12 mouse cellular contexts compared by ENCODE assay signal in the genomic region with DNA sequence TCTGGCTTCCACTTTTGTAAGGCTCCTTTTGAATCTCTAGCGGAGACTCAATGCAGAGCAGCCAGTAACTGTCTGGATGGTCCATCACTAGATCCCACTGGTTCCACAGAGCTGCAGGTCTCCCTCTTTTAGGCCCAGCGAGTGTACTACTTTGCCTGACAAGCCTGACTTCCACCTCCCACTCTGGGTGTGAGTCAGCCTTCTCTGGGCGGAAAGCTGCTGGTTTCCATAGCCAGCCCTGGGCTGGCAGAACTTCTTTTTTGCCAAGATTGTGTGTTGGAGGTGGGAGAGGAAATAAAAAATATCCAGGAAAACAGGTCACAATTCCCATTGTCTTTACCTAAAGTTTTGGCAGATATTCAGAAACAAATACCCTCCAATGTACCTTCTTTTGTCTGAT. TPM values are rescaled to one million over a fixed set of nuclear protein-coding genes. Genes with fewer than 3 reads are reported as not detected.
A peak's percentile ranks its signal among the peaks of the same experiment; 100 is the strongest.
DNase-seq lines count a peak whose midpoint lies in the region; ATAC-seq and TF ChIP-seq lines count a peak whose summit lies in the region.
"Had no signal": no experiment of that assay in that cellular context is flagged by ENCODE, and none has a peak within 500 bp of the region (broad histone marks: within the 10 kb centered on the region; RNA-seq: fewer than 3 reads in every experiment).

No protein-coding gene starts in this region.

- no peak overlapping the region for H3K4me2 ChIP-seq in midbrain, postnatal 0 days (ENCODE audit: low read depth, low read length, poor library complexity, severe bottlenecking)
- no peak overlapping the region for H3K4me2 ChIP-seq in forebrain, embryonic 12.5 days
- H3K4me2 ChIP-seq: limb, embryonic 12.5 days had no signal

- H3K36me3 ChIP-seq in midbrain, postnatal 0 days (ENCODE audit: insufficient read depth, low read length): no peaks in the 10 kb centered on the region
- H3K36me3 ChIP-seq in forebrain, embryonic 12.5 days (replicated peaks): no peaks in the 10 kb centered on the region
- H3K36me3 ChIP-seq: limb, embryonic 12.5 days had no signal

- no peak for DNase-seq in frontal cortex, postnatal 14 days (ENCODE audit: low spot score in 2 of 2)
- peak; percentile 38 for DNase-seq in left cerebral cortex, adult 11 months (ENCODE audit: low spot score)
- no peak for DNase-seq in left cerebral cortex, postnatal 4 days
- DNase-seq in fibroblast of lung, adult 2 months (ENCODE audit: low read depth): peak; percentile 26
- DNase-seq in left cerebral cortex, postnatal 25 days (ENCODE audit: low spot score in 2 of 2): peak; percentile 51 to 90
- no peak for DNase-seq in midbrain, postnatal 0 days (ENCODE audit: low spot score)
- DNase-seq: cerebellum, adult 9-11 months had no signal

- no peaks in the 10 kb centered on the region for H3K9me3 ChIP-seq in midbrain, postnatal 0 days (ENCODE audit: low read length)
- no peaks in the 10 kb centered on the region for H3K9me3 ChIP-seq in forebrain, embryonic 12.5 days
- H3K9me3 ChIP-seq: limb, embryonic 12.5 days had no signal

- no peaks in the 10 kb centered on the region for H3K27me3 ChIP-seq in midbrain, postnatal 0 days (ENCODE audit: insufficient read depth, low read length)
- no peaks in the 10 kb centered on the region for H3K27me3 ChIP-seq in forebrain, embryonic 12.5 days
- H3K27me3 ChIP-seq: limb, embryonic 12.5 days had no signal

- ATAC-seq in frontal cortex, adult (ENCODE audit: low TSS enrichment): peak; percentile 99
- ATAC-seq in midbrain, postnatal 0 days (ENCODE audit: low FRiP score): no peak
- ATAC-seq in forebrain, embryonic 12.5 days (ENCODE audit: low FRiP score): no peak

- 89% methylated on average over 3 of the region's 3 CpGs for WGBS in midbrain, postnatal 0 days
- WGBS in forebrain, embryonic 12.5 days: 89% methylated on average over 3 of the region's 3 CpGs

- no peak overlapping the region for H3K4me3 ChIP-seq in midbrain, postnatal 0 days (ENCODE audit: low read depth, low read length)
- no peak overlapping the region for H3K4me3 ChIP-seq in forebrain, embryonic 12.5 days (replicated peaks)
- H3K4me3 ChIP-seq: erythroblast, embryonic 14.5 days; limb, embryonic 12.5 days had no signal

- no peak overlapping the region for H3K9ac ChIP-seq in midbrain, postnatal 0 days (replicated peaks; ENCODE audit: low read length, poor library complexity, severe bottlenecking)
- H3K9ac ChIP-seq in forebrain, embryonic 12.5 days: no peak overlapping the region
- H3K9ac ChIP-seq: limb, embryonic 12.5 days had no signal

- H3K27ac ChIP-seq in midbrain, postnatal 0 days (ENCODE audit: low read depth, low read length): no peak overlapping the region
- H3K27ac ChIP-seq in forebrain, embryonic 12.5 days: no peak overlapping the region
- H3K27ac ChIP-seq: limb, embryonic 12.5 days; stomach, postnatal 0 days had no signal

- no peak for TF ChIP-seq CTCF in midbrain, postnatal 0 days (IDR thresholded peaks at IDR 0.05)

- no peaks in the 10 kb centered on the region for H3K4me1 ChIP-seq in midbrain, postnatal 0 days (ENCODE audit: insufficient read depth, low read length)
- H3K4me1 ChIP-seq in forebrain, embryonic 12.5 days: no peaks in the 10 kb centered on the region
- H3K4me1 ChIP-seq: limb, embryonic 12.5 days had no signal

- intact Hi-C loops in left cerebral cortex, postnatal 4 days (cut with DNase I): no loop called here
- intact Hi-C loops in left cerebral cortex, postnatal 25 days (cut with DNase I): loop anchor here (2.0 kb wide), 1 partner anchor 73 kb away; no protein-coding TSS in a partner anchor

RNA-seq across cellular contexts. Expression of gene Entpd1, which starts 17.9 kb away (rescaled TPM):
- 10 to 100 TPM; 11.3 to 12.3 TPM for total RNA-seq in left cerebral cortex, postnatal 4 days (2021)
- total RNA-seq in left cerebral cortex, postnatal 25 days (2021): 10 to 100 TPM; 18.9 to 22.6 TPM
- total RNA-seq in midbrain, postnatal 0 days (2014; rRNA removed): 9.6 and 13.3 TPM in 2 replicates
- 6.9 and 7.3 TPM in 2 replicates for polyA plus RNA-seq in midbrain, postnatal 0 days (2015; fragmentation: Nextera tagmentation; extraction: Ambion mirVana)
- polyA plus RNA-seq in forebrain, embryonic 12.5 days (2016; fragmentation: Nextera tagmentation; extraction: Ambion mirVana): 11.2 and 12.6 TPM in 2 replicates

RNA-seq across cellular contexts. Expression of gene Tctn3, which starts 18.1 kb away (rescaled TPM):
- 10 to 100 TPM; 21.9 to 22.2 TPM for total RNA-seq in left cerebral cortex, postnatal 4 days (2021)
- 10 to 100 TPM; 22.4 to 24.5 TPM for total RNA-seq in left cerebral cortex, postnatal 25 days (2021)
- 28.7 and 35.5 TPM in 2 replicates for total RNA-seq in midbrain, postnatal 0 days (2014; rRNA removed)
- polyA plus RNA-seq in midbrain, postnatal 0 days (2015; fragmentation: Nextera tagmentation; extraction: Ambion mirVana): 15.9 and 16.0 TPM in 2 replicates
- 13.8 and 14.0 TPM in 2 replicates for polyA plus RNA-seq in forebrain, embryonic 12.5 days (2016; fragmentation: Nextera tagmentation; extraction: Ambion mirVana)

RNA-seq across cellular contexts. Expression of gene Aldh18a1, which starts 41.8 kb away (rescaled TPM):
- total RNA-seq in left cerebral cortex, postnatal 4 days (2021): 10 to 100 TPM; 39.7 to 42.1 TPM
- 10 to 100 TPM; 23.1 to 30.4 TPM for total RNA-seq in left cerebral cortex, postnatal 25 days (2021)
- 67.4 and 73.6 TPM in 2 replicates for total RNA-seq in midbrain, postnatal 0 days (2014; rRNA removed)
- 28.9 and 31.4 TPM in 2 replicates for polyA plus RNA-seq in midbrain, postnatal 0 days (2015; fragmentation: Nextera tagmentation; extraction: Ambion mirVana)
- 98.5 and 107 TPM in 2 replicates for polyA plus RNA-seq in forebrain, embryonic 12.5 days (2016; fragmentation: Nextera tagmentation; extraction: Ambion mirVana)

Comparison
In these comparisons a context has a peak if more than half of its experiments do, and no peak if none do; other contexts are left out.
1. DNase-seq: peak in left cerebral cortex, adult 11 months (single experiment), fibroblast of lung, adult 2 months (single experiment) and left cerebral cortex, postnatal 25 days (2 of 2); none in frontal cortex, postnatal 14 days (0 of 2), left cerebral cortex, postnatal 4 days (single experiment) and midbrain, postnatal 0 days (single experiment).